Mouse (Mus musculus) right cerebral cortex, postnatal 25 days (tissue): ENCODE results near the gene Sectm1a.
"Not testable (repeated sequence)": the region's sequence is repeated elsewhere in the genome, so short reads cannot be mapped to it uniquely, and the experiment has no call there.

Experiments
- DNase-seq: peaks from one replicate; pipeline ENCODE4 v3.0.0; 2022

Sectm1a gene

DNA sequence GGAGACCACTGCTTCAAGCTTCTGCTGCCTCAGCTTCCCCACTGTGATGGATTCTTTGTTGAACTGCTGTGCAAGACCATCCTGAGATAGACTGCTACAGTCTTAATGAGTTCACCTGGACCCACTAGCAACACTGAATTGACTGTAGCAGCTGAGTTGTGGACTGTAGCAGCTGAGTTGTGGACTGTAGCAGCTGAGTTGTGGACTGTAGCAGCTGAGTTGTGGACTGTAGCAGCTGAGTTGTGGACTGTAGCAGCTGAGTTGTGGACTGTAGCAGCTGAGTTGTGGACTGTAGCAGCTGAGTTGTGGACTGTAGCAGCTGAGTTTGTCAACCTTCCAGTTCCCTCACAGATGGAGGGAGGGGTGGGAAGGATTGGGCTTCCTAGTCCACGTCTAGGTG, 38.0 kb downstream of the Sectm1a start:
- not testable (repeated sequence) for DNase-seq

DNA sequence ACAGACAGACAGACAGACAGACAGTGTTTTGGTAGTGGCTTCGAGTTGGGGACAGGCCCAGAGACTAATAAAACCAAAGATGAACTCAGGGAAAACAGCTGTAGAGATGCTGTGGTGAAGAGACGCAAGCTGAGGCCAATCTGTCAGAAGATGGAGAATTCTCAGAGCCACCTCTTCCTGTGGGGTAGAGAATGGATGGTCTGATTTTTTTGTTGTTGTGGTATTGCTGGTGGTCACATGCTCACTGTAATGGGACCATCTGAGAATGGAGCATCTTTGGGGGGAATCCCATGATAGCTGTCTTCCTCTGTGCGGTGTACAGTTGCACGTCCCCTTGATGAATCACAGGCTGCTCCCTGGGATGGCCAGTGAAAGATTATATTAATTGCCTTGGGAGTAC, 38.5 kb downstream of the Sectm1a start:
- DNase-seq = no peak

GRCm38 (mm10) chr11:121041636-121042035, 39.4 kb downstream of the Sectm1a start:
- DNase-seq = no peak

GRCm38 (mm10) chr11:121041212-121041611, 39.8 kb downstream of the Sectm1a start:
- peak; percentile 76 for DNase-seq

GRCm38 (mm10) chr11:121039302-121039701, 41.7 kb downstream of the Sectm1a start, which contains the start of gene Cd7:
TSS of gene Cd7 (minus strand) at chr11:121039418.
- peak; percentile 31 for DNase-seq

GRCm38 (mm10) chr11:121038366-121039240, 42.4 kb downstream of the Sectm1a start:
- DNase-seq = peak; percentile 25

GRCm38 (mm10) chr11:121033118-121033517, 47.9 kb downstream of the Sectm1a start:
- no peak for DNase-seq

DNA sequence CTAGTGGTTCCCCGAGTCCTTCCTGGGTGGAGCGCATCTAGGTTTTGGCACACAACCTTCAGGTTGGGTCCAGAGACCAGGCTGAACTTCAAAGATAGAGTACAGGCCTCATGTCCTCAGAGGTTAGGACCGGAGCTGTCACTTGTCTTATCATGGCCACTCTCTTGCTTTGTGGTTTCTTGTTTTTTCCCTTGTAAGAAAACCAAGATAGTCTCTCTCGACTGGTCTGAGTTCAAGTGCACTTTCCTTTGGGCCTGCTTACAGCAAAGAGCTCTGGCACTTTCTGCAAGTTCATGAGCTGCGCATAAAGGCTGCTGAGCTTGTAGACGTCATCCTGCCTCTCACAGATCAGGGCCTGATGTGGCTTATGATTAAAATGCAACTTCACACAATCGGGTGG, 53.8 kb downstream of the Sectm1a start:
- no peak for DNase-seq

- no peak for DNase-seq
Observed at GRCm38 (mm10) chr11:121024163-121024562, 56.9 kb downstream of the Sectm1a start.

GRCm38 (mm10) chr11:121019501-121019900, 61.5 kb downstream of the Sectm1a start:
- no peak for DNase-seq

DNA sequence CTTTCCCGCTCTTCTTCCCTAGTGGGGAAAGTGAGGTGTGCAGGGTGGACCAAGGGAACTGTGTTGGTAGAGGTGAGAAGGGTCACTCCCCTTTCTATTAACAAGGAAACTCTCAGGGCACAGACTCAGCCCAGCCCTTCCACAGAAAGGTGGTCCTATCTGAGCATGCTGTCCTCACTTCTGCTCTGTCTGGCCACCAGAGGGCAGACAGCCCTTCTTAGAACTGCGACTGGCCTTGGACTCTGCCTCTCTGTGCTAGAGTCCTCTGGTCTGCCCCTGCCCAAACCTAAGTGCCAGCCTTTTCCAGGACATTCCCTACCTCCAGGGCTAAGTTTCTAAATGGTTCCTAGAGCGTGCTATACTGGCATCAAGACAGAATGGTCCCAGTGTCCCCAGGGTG, 63.3 kb downstream of the Sectm1a start:
- DNase-seq = peak; percentile 44
